Mouse (Mus musculus) left cerebral cortex, postnatal 25 days (tissue): Measurements from ENCODE around the gene Slc25a19. TPM values are rescaled to one million over a fixed set of nuclear protein-coding genes. Genes with fewer than 3 reads are reported as not detected.

ENCODE experiments used
- total RNA-seq, 2 experiments: library from RNA; stranded (reverse); gene quantifications; 2 replicates each; pipeline ENCODE4 v1.2.3; 2021

The Slc25a19 gene
- total RNA-seq, 2 experiments from 2014 or later = 54.3 to 59.3 TPM

Other genes with a start within 250 kb of the Slc25a19 start
- gene Cdr2l, start 246.4 kb downstream of the Slc25a19 start, total RNA-seq = 10 to 100 TPM; 19.8 to 20.9 TPM
- gene Mrpl58, start 224.5 kb downstream of the Slc25a19 start, total RNA-seq = 100 to 1,000 TPM; 107 to 109 TPM
- gene Atp5h, start 208.3 kb downstream of the Slc25a19 start, total RNA-seq = 100 to 1,000 TPM; 447 to 455 TPM
- 10 to 100 TPM; 70.9 to 72.5 TPM for gene Kctd2, start 208.2 kb downstream of the Slc25a19 start, total RNA-seq
- gene Trim80, start 187.8 kb downstream of the Slc25a19 start, total RNA-seq = not detected
- gene Slc16a5, start 165.8 kb downstream of the Slc25a19 start, total RNA-seq = not detected
- gene Armc7, start 152.6 kb downstream of the Slc25a19 start, total RNA-seq = 10 to 100 TPM; 12.5 to 12.8 TPM
- 10 to 100 TPM; 60.1 to 66.5 TPM for gene Nt5c, start 136.4 kb downstream of the Slc25a19 start, total RNA-seq
- 100 to 1,000 TPM; 165 to 168 TPM for gene Jpt1, start 113.9 kb downstream of the Slc25a19 start, total RNA-seq
- gene Sumo2, start 92.0 kb downstream of the Slc25a19 start, total RNA-seq = 100 to 1,000 TPM; 298 to 313 TPM
- 10 to 100 TPM; 45.7 to 49.1 TPM for gene Nup85, start 63.9 kb downstream of the Slc25a19 start, total RNA-seq
- gene Mrps7, start 24.4 kb downstream of the Slc25a19 start, total RNA-seq = 10 to 100 TPM; 52.2 to 56.2 TPM
- 10 to 100 TPM; 76.5 to 88.6 TPM for gene Gga3, start 24.2 kb downstream of the Slc25a19 start, total RNA-seq
- 10 to 100 TPM; 17.6 to 19.4 TPM for gene Mif4gd, start 15.3 kb downstream of the Slc25a19 start, total RNA-seq
- gene Grb2, start 80.3 kb upstream of the Slc25a19 start, total RNA-seq = 100 to 1,000 TPM; 204 TPM
- gene Tmem94, start 137.1 kb upstream of the Slc25a19 start, total RNA-seq = 10 to 100 TPM; 54.9 to 59.1 TPM
- 10 to 100 TPM; 18.8 to 20.7 TPM for gene Caskin2, start 185.3 kb upstream of the Slc25a19 start, total RNA-seq
- gene Tsen54, start 186.4 kb upstream of the Slc25a19 start, total RNA-seq = 10 to 100 TPM; 12.5 to 12.7 TPM
- 1 to 10 TPM; 3.7 to 4.0 TPM for gene Llgl2, start 195.8 kb upstream of the Slc25a19 start, total RNA-seq
- under 1 TPM; 0.11 to 0.23 TPM for gene Myo15b, start 230.1 kb upstream of the Slc25a19 start, total RNA-seq